Comparison of ENCODE assay signal across 1 mouse cellular context in the genomic region with DNA sequence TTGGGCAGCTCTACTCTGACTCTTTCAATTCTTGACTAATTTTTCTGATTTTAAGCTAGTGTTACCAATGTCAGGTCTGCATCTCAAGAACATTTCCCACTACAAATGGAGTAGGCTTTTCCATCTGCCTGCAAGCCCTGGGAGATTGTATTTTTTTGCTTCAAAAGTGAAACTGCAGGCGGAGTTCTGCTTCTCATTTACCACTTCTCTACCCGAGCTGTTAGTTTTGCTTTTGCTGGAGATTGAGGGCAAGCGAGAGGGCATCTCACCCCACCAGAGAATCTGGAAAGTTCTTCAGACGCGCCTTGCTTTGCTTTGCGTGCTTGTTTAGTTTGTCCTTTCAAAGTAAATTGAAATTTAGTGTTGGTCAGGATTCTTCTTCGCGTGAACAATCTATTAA.
TF ChIP-seq lines count a peak whose summit lies in the region.

No protein-coding gene starts in this region.

TF ChIP-seq in myocyte, 11 proteins besides CTCF, POLR2A, EP300 and RAD21:
- no peak for TF ChIP-seq MYOD1 (IDR thresholded peaks at IDR 0.05; ENCODE audit: control insufficient read depth in 1 of 3, insufficient read length in 2 of 3, low read depth in 2 of 3)
- TF ChIP-seq POLR2AphosphoS2 (IDR thresholded peaks at IDR 0.05; ENCODE audit: insufficient read length, low read depth), result no peak
- TF ChIP-seq USF1 (IDR thresholded peaks at IDR 0.05; ENCODE audit: low read depth), result no peak
- no peak for TF ChIP-seq E2F4 (IDR thresholded peaks at IDR 0.05; ENCODE audit: insufficient read depth)
- no peak for TF ChIP-seq MAX (IDR thresholded peaks at IDR 0.05; ENCODE audit: low read depth)
- no peak for TF ChIP-seq MYOG (IDR thresholded peaks at IDR 0.05; ENCODE audit: control insufficient read depth in 1 of 3, insufficient read depth in 1 of 3, insufficient read length in 2 of 3, low read depth in 2 of 3)
- no peak for TF ChIP-seq REST (IDR thresholded peaks at IDR 0.05; ENCODE audit: insufficient read depth, insufficient read length)
- no peak for TF ChIP-seq CEBPB (IDR thresholded peaks at IDR 0.05; ENCODE audit: insufficient read depth, poor library complexity, severe bottlenecking)
- TF ChIP-seq TCF3 (IDR thresholded peaks at IDR 0.05; ENCODE audit: insufficient read length, low read depth), result no peak
- no peak for TF ChIP-seq TCF12 (IDR thresholded peaks at IDR 0.05; ENCODE audit: insufficient read depth, poor library complexity, severe bottlenecking)
- TF ChIP-seq SRF (IDR thresholded peaks at IDR 0.05; ENCODE audit: control insufficient read depth, insufficient read length, low read depth), result no peak
TF ChIP-seq in myocyte: peak in this region for 0.
